Mouse (Mus musculus) CD4-positive, CD25-positive, alpha-beta regulatory T cell, adult 4 months (primary cell): ENCODE measurements at regions not wholly inside any gene's neighbourhood (a gene's known extent, or its start where the extent isn't known, plus 50 kb on each side); places are given as distances from the start of the nearest gene placed in this dataset.

Experiments
- ATAC-seq: one replicate; pipeline ENCODE4 v1.8.0; 2017

GRCm38 (mm10) chr3:35235066-35235465 is 518.8 kb upstream of the Atp11b start:
- no peak for ATAC-seq

GRCm38 (mm10) chr3:35235772-35236171 is 518.1 kb upstream of the Atp11b start:
- ATAC-seq = no peak

- no peak for ATAC-seq
Measured at GRCm38 (mm10) chr3:35237342-35237741, 516.6 kb upstream of the Atp11b start.

GRCm38 (mm10) chr3:35242349-35242748 is 511.6 kb upstream of the Atp11b start:
- ATAC-seq = no peak

GRCm38 (mm10) chr3:35242871-35243529 is 510.9 kb upstream of the Atp11b start:
- ATAC-seq = no peak

- ATAC-seq = no peak
Measured at GRCm38 (mm10) chr3:35245003-35245402, 508.9 kb upstream of the Atp11b start.

- ATAC-seq = no peak
Measured at GRCm38 (mm10) chr3:35245946-35246665, 507.8 kb upstream of the Atp11b start.

GRCm38 (mm10) chr3:35249160-35249559 is 504.7 kb upstream of the Atp11b start:
- ATAC-seq = no peak

GRCm38 (mm10) chr3:35250092-35250749 is 503.7 kb upstream of the Atp11b start:
- no peak for ATAC-seq

GRCm38 (mm10) chr3:35253861-35254260 is 500.0 kb upstream of the Atp11b start:
- no peak for ATAC-seq

GRCm38 (mm10) chr3:35260936-35261335 is 493.0 kb upstream of the Atp11b start:
- no peak for ATAC-seq

- ATAC-seq = no peak
Measured at GRCm38 (mm10) chr3:35268949-35269348, 485.0 kb upstream of the Atp11b start.

- no peak for ATAC-seq
Measured at GRCm38 (mm10) chr3:35269977-35270880, 483.7 kb upstream of the Atp11b start.

- no peak for ATAC-seq
Measured at GRCm38 (mm10) chr3:35273546-35273945, 480.4 kb upstream of the Atp11b start.

GRCm38 (mm10) chr3:35280981-35281380 is 472.9 kb upstream of the Atp11b start:
- ATAC-seq = no peak

GRCm38 (mm10) chr3:35282106-35282505 is 471.8 kb upstream of the Atp11b start:
- ATAC-seq = no peak

- ATAC-seq = no peak
Measured at GRCm38 (mm10) chr3:35294771-35295170, 459.1 kb upstream of the Atp11b start.

GRCm38 (mm10) chr3:35295746-35296145 is 458.2 kb upstream of the Atp11b start:
- ATAC-seq = no peak

- no peak for ATAC-seq
Measured at GRCm38 (mm10) chr3:35299036-35299435, 454.9 kb upstream of the Atp11b start.

GRCm38 (mm10) chr3:35306013-35306412 is 447.9 kb upstream of the Atp11b start:
- ATAC-seq = peak; percentile 32

GRCm38 (mm10) chr3:35314177-35314576 is 439.7 kb upstream of the Atp11b start:
- no peak for ATAC-seq

- no peak for ATAC-seq
Measured at GRCm38 (mm10) chr3:35315162-35315561, 438.7 kb upstream of the Atp11b start.

GRCm38 (mm10) chr3:35318348-35318747 is 435.6 kb upstream of the Atp11b start:
- peak; percentile 91 for ATAC-seq
